Mouse (Mus musculus) C2C12 (cell line): Measurements from ENCODE around the gene Gpr18.

Experiments
- CEBPB ChIP-seq: IDR thresholded peaks from one replicate; pipeline ENCODE4 v1.6.1; 2011; ENCODE audit warnings: low read depth, mild to moderate bottlenecking, control low read depth, moderate library complexity
- CTCF ChIP-seq: IDR thresholded peaks from one replicate; pipeline ENCODE4 v1.5.1; 2011; ENCODE audit not compliant: control insufficient read depth, insufficient read depth, insufficient read length
- MAX ChIP-seq: IDR thresholded peaks from one replicate; pipeline ENCODE4 v1.6.1; 2011; ENCODE audit warnings: mild to moderate bottlenecking, control low read depth
- MYOD1 ChIP-seq: IDR thresholded peaks from one replicate; pipeline ENCODE4 v1.6.1; 2011; ENCODE audit warnings: low read depth; ENCODE audit not compliant: control insufficient read depth, insufficient read length
- MYOG ChIP-seq: IDR thresholded peaks from one replicate; pipeline ENCODE4 v1.6.1; 2011; ENCODE audit not compliant: control insufficient read depth, insufficient read length; ENCODE audit errors: extremely low read depth
- USF1 ChIP-seq: IDR thresholded peaks from one replicate; pipeline ENCODE4 v1.6.1; 2011; ENCODE audit warnings: low read depth, mild to moderate bottlenecking, control low read depth, moderate library complexity

DNA sequence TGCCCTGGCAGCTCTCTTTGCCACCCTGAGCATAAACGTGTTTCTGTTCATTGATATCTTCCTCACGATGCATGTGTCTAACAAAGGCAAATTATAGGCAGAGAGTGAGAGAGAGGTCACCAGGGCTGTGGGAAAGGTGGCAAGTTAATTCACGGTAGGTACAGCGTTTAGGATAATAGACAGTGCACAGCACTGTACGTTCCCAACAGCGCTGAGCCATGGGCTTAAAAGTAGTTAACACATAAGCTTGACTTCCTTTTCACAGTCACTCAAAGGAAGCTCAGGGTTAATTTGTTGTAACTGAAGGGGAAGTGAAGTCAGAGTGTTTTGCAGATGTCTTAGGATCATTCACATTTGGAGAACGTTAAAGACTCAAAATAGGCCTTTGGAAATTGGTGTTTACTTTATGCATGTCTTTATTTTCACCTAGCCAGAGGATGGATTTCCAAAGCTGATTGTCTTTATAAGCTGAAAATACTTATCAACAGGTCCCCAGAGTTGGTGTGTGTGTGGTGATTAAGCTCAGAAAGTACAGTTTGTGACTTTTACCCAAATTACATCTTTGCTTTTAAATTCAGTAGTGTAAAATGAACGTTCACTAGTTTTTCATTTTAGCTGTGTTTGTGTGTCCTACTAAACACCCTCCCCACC, 9.1 kb downstream of the Gpr18 start:
- TF ChIP-seq CTCF: no peak
- no peak for TF ChIP-seq MYOG
- no peak for TF ChIP-seq USF1
- no peak for TF ChIP-seq CEBPB
- no peak for TF ChIP-seq MYOD1
- TF ChIP-seq MAX: no peak
